Mouse (Mus musculus) retina, postnatal 1 day (tissue): Measurements from ENCODE around the gene Cyp46a1.

ENCODE experiments used
- DNase-seq: peaks from one replicate; pipeline ENCODE4 v3.0.0-alpha.2; 2012

Gene Cyp46a1

GRCm38 (mm10) chr12:108367909-108368308 lies 33.7 kb downstream of the Cyp46a1 start:
- no peak for DNase-seq

- no peak for DNase-seq
These were observed 34.7 kb downstream of the Cyp46a1 start for GRCm38 (mm10) chr12:108368921-108369320.

- no peak for DNase-seq
These were observed 36.6 kb downstream of the Cyp46a1 start, which contains the start of gene Eml1 for GRCm38 (mm10) chr12:108370596-108371428. Eml1 (plus strand) TSS chr12:108370957.

GRCm38 (mm10) chr12:108371429-108371765 lies 37.2 kb downstream of the Cyp46a1 start:
- no peak for DNase-seq

GRCm38 (mm10) chr12:108372241-108372640 lies 38.1 kb downstream of the Cyp46a1 start:
- no peak for DNase-seq

GRCm38 (mm10) chr12:108373611-108374010 lies 39.4 kb downstream of the Cyp46a1 start:
- no peak for DNase-seq

- DNase-seq = no peak
These were observed 40.5 kb downstream of the Cyp46a1 start for GRCm38 (mm10) chr12:108374689-108375088.

- DNase-seq = no peak
These were observed 44.4 kb downstream of the Cyp46a1 start for GRCm38 (mm10) chr12:108378379-108379133.

- DNase-seq = peak; percentile 70
These were observed 52.5 kb downstream of the Cyp46a1 start for GRCm38 (mm10) chr12:108386476-108387232.

- DNase-seq = no peak
These were observed 55.5 kb downstream of the Cyp46a1 start for GRCm38 (mm10) chr12:108389718-108390117.

- DNase-seq = no peak
These were observed 58.3 kb downstream of the Cyp46a1 start for GRCm38 (mm10) chr12:108392254-108393044.

- DNase-seq = no peak
These were observed 58.9 kb downstream of the Cyp46a1 start for GRCm38 (mm10) chr12:108393082-108393481.

GRCm38 (mm10) chr12:108393637-108394036 lies 59.5 kb downstream of the Cyp46a1 start:
- DNase-seq = no peak

- no peak for DNase-seq
These were observed 60.5 kb downstream of the Cyp46a1 start for GRCm38 (mm10) chr12:108394534-108395284.

GRCm38 (mm10) chr12:108395285-108395660 lies 61.1 kb downstream of the Cyp46a1 start:
- peak; percentile 50 for DNase-seq

GRCm38 (mm10) chr12:108396081-108396947 lies 62.1 kb downstream of the Cyp46a1 start:
- DNase-seq = peak; percentile 95

- no peak for DNase-seq
These were observed 64.5 kb downstream of the Cyp46a1 start for GRCm38 (mm10) chr12:108398681-108399080.

- DNase-seq = no peak
These were observed 65.0 kb downstream of the Cyp46a1 start for GRCm38 (mm10) chr12:108399191-108399590.

GRCm38 (mm10) chr12:108400951-108401350 lies 66.8 kb downstream of the Cyp46a1 start:
- no peak for DNase-seq

GRCm38 (mm10) chr12:108403957-108404356 lies 69.8 kb downstream of the Cyp46a1 start:
- DNase-seq = no peak

- no peak for DNase-seq
These were observed 74.9 kb downstream of the Cyp46a1 start for GRCm38 (mm10) chr12:108409100-108409499.
